Mouse (Mus musculus) right cerebral cortex, postnatal 36 days (tissue): ENCODE results near the gene Plscr5.

Source experiments
- DNase-seq, 2 experiments: peaks; one replicate each; pipeline ENCODE4 v3.0.0; 2022; ENCODE audit warnings: low spot score in 2 of 2, mixed read lengths in 1 of 2

The Plscr5 gene

DNA sequence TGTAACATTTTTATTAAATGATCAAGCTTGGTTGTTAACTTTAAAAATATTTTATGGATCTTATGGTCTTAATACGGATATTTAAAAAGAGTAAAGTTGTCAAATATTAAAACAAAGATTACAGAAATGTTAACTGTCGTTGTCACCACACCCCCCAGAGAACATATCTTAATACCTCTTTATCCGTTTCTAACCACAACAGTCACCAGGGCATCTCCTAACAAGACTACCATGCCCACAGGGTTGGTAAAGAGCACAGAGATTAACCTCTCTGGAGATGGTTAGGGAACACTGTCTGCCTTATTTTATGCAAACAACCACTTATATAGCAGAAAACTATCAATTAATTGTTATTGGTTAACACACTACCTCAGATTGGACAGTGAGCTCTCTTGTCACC, 34.1 kb downstream of the Plscr5 start:
- DNase-seq = no peak

DNA sequence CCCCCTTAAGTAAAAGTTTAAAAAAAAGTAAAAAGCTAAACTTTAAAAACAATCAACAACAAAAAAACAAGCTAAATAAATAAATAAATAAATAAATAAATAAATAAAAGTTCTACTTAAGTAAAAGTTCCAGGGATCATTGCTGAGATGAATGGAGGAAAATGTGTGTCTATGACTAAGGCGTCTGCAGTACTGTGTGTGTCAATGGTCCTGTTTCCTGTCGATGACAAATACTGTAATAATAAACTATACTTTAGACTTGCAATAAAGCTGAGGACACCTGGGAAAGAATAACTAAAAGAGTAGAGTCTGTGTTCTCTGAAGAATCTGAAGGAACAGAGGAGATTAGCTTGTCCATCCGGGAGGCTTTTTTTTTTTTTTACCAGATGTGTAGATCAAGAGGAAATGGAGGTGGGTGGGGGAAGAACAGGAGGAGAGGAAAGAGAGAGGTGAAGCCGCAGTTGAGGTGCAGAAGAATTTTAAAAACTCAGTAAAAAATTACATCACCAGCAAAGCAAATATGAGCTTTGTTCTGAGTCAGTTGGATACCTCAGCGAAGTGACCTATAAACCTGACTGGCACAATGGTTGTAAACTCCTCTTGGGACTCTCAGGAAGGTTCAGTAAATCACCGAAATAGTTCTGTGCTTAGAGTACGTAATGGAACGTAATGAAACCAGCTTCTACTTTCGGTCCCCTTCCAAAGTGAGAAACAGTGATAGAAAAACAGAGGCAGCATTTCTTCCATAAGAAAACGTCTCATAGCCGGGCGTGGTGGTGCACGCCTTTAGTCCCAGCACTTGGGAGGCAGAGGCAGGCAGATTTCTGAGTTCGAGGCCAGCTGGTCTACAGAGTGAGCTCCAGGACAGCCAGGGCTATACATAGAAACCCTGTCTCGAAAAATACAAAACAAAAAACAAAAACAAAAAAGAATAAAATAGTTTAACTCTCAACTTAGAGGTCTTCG, 36.4 kb downstream of the Plscr5 start:
- no peak for DNase-seq

DNA sequence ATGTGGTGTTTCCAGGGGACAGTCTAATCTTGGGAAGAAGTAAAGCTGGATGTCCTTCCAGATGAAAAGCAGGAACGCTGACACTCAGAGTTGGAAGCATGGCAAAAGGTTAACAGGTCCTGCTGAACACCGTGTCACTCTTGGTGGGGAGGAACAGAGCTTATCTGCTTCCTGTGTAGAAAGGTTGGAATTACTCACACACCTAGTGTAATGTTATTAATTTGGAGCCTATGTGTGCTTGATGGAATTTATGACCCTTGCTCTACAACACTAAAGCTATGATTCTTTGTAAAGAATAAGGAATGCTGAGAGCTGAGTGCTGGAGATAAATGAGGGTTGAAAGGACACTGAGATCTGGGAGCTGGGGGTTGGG, 37.1 kb downstream of the Plscr5 start:
- DNase-seq = no peak

DNA sequence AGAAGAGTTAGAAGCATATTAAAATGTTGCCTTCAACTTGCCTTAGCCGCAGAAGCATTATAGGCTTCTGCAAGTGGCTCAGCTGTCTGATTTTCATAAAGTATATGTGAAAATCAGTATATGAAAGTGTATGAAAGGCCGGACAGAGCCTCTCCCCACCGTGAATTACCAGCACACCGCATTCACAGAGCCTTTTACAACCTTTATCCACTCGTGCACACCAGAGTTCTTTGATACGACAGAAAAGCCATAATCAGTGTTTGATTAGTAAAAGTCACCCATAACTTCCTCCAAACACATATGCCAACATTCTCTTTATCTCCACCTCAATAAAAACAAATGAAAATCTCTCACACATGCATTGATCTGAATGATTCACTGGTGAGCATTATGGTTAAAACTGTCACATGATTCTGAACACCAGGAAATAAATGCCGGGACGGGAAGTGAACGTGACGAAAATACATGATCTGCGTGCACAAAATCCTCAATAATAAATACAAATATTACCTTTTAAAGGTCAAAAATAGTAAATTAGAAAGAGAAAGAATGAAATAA, 42.2 kb downstream of the Plscr5 start:
- no peak for DNase-seq

DNA sequence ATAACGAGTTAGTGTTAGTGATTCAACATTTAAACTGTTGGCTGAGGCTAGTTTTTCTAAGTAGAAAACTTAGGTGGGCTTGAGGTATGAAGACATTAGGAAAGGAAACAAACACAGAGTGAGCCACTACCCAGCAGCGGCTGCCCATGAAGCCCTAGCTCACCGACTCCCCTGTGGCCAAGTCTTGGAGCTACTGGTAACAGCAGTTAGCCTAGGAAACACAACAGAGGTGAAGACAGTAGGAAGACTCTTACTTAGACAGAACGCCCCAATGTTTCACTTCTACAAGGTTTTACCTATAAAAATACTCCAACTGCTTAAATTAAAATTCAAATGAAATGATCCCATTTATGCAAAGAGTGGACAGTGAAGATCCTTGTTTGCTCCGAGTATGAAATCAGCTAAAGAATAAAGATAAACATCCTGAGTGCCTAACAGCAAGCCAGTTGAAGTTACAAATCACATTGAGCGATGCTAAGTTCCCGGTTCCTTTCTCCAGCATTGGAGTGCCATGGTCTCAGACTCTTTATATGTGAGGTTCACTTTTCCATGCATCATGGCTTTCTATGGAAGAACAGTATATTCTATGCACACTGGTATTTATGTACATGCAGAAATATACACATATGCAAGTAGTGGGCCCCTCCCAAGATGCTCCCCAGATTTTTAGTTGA, 56.2 kb downstream of the Plscr5 start:
- DNase-seq = no peak

DNA sequence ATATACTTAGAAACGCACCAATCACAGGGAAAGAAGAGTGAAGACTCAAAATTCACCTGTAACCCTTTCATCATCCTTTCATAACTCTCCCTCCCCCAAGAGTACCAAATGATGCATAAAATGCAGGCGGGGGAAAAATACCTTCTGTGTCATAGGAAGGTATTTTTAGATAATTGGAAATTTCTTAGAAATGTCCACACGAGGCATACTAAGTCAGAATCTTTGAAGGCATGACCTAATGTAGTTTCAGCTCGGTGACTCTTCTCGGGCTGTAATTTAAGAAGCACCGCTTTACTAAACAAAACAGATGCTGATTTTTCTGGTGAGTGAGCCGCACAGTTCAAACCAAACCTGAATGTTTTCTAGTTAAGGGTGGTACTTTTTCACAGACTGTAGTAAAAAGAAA, 56.7 kb downstream of the Plscr5 start, which contains the start of gene Plscr1:
Plscr1 (plus strand) TSS at position 304 of the 406 bp plus-strand sequence.
- DNase-seq = no peak

DNA sequence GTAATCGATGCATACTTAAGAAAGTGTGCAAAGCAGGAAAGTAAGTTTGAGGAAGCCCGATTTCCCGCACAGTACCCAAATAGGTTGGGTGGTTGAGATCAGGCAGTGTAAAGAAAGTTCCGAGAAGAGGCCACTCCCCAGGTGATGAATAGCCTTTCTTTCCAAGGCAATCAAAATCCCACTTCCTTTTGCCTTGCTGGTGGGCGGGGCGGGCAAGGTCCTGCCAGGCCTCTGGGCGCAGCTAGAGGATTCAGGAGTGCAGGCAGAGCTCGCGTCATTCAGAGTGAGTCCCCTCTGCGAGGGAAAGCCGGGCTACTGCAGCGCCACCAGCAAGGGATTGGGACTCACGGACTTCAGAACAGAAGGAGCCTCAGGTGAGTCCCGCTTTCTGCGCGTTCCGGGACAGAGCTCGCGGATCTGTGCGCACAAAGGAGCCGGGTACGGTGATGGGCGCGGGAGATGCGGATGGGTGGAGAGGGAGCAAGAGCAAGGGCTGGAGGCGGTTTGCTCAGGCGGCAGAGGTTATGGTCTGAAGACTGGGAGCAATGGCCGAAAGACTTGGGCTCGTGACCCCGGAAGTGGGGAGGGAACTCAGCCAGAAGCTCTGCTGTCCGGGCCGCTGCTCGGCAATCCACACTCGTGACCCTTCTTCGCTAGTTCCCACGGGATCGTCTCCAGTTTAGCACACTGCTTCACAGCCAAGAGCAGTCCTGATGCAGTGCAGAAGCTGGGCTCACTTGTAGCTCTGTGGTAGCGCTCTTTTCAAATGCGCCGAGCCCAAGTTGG, 57.4 kb downstream of the Plscr5 start:
- DNase-seq = peak; percentile 6 to 17

DNA sequence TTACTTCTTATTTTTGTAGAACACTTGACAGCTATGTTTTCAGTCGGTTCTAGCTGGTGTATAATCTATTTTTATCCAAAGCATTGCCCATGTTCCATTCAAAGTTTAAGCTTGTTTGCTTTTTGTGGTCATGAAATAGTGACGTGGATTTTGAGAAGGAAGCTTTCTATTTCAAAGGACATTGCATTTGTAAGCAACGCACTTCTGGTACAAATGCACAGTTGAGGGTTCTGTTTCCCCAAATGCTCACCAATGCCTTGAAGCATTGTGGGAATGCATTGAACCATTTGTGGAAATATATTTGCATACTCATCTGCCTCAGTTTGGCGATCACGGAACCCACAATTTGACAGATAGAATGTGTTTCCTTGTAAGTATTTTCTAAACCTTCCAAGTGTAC, 60.0 kb downstream of the Plscr5 start:
- no peak for DNase-seq

DNA sequence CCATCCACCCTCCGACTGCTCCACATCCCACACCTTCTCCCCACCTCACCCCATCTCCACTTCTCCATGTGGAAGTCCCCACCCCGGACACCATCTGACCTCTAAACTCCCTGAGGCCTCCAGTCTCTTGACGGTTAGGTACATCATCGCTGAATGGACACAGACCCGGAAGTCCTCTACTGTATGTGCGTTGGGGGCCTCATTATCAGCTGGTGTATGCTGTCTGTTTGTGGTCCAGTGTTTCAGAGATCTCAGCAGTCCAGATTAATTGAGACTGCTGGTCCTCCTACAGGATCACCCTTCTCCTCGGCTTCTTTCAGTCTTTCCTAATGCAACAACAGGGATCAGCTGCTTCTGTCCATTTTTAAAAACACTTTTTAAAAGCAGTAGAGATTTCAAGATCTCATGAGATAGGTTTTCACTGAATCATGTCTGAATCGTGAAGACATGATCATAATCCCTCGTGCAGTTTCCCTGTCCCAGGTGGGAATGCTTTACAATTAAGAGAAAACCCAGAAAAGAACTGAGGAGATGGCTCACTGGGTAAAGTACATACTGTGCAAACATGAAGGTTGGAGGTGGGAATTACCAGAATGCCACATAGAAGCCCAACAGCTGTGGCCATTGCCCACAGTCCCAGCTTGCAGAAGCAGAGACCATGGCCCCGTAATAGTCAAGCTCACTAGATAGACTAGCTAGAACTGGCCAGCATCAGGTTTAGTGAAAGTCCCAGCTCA, 61.0 kb downstream of the Plscr5 start:
- no peak for DNase-seq
